Mouse (Mus musculus) heart, postnatal 0 days (tissue): ENCODE measurements around the gene Ap1s3. TPM values are rescaled to one million over a fixed set of nuclear protein-coding genes. Genes with fewer than 3 reads are reported as not detected.

Source experiments
- ATAC-seq: fragments of 200-750 bp; cut with Nextera tagmentation; 2 replicates; pipeline ENCODE4 v1.8.0; 2017; ENCODE audit warnings: low read depth, moderate number of reproducible peaks, moderate library complexity; ENCODE audit not compliant: insufficient read depth
- DNase-seq: peaks from one replicate; pipeline ENCODE4 v3.0.0-alpha.2; 2016; ENCODE audit warnings: low spot score
- H3K27ac ChIP-seq: fragments of 300-500 bp; sonication (generic); 2 replicates; pipeline ENCODE4 v1.5.1; 2014; ENCODE audit warnings: low read depth, mild to moderate bottlenecking
- H3K27me3 ChIP-seq: fragments of 300-500 bp; sonication (generic); 2 replicates; pipeline ENCODE4 v1.6.1; 2014; ENCODE audit warnings: low read length, mixed read lengths; ENCODE audit not compliant: control insufficient read depth, insufficient read depth
- H3K36me3 ChIP-seq: fragments of 300-500 bp; sonication (generic); replicated peaks from 2 replicates; pipeline ENCODE4 v1.6.1; 2014; ENCODE audit warnings: low read length, mixed read lengths; ENCODE audit not compliant: control insufficient read depth, insufficient read depth
- H3K4me1 ChIP-seq: fragments of 300-500 bp; sonication (generic); 2 replicates; pipeline ENCODE4 v1.6.1; 2014; ENCODE audit warnings: antibody characterized with exemption; ENCODE audit not compliant: control insufficient read depth, insufficient read depth
- H3K4me2 ChIP-seq: fragments of 300-500 bp; sonication (generic); 2 replicates; pipeline ENCODE4 v1.6.1; 2014; ENCODE audit warnings: low read depth, mild to moderate bottlenecking, low read length, moderate library complexity
- H3K4me3 ChIP-seq: fragments of 300-500 bp; sonication (generic); 2 replicates; pipeline ENCODE4 v1.5.1; 2014; ENCODE audit warnings: low read depth, low read length
- H3K9ac ChIP-seq: fragments of 300-500 bp; sonication (generic); replicated peaks from 2 replicates; pipeline ENCODE4 v1.6.1; 2014; ENCODE audit warnings: low read depth, low read length, mixed read lengths
- H3K9me3 ChIP-seq: fragments of 300-500 bp; sonication (generic); replicated peaks from 2 replicates; pipeline ENCODE4 v1.6.1; 2016; ENCODE audit warnings: low read length; ENCODE audit not compliant: control insufficient read depth
- CTCF ChIP-seq: IDR thresholded peaks from 2 replicates; pipeline ENCODE4 v1.5.1; 2016; ENCODE audit warnings: antibody characterized with exemption, control low read depth, low read depth
- EP300 ChIP-seq: IDR thresholded peaks from 2 replicates; pipeline ENCODE4 v1.6.1; 2016; ENCODE audit warnings: antibody characterized with exemption, low read depth
- WGBS: fragments of 180-500 bp; shearing (Covaris S2); extraction: QIAGEN DNeasy Blood & Tissue Kit; methylation state at CpG from one replicate; pipeline ENCODE4 v1.1.7; 2014; 5-methylcytosine and 5-hydroxymethylcytosine counted together
- polyA plus RNA-seq: library from polyadenylated mRNA; unstranded; fragments of >200 nt; fragmentation: Nextera tagmentation; extraction: Ambion mirVana; gene quantifications from 2 replicates; pipeline ENCODE4 v1.2.1, GENCODE M21; 2015
- total RNA-seq: library from RNA; depleted of rRNA; stranded (reverse); fragments of >200 nt; gene quantifications from 2 replicates; pipeline ENCODE4 v1.2.3, GENCODE M21; 2014; ENCODE audit warnings: low replicate concordance

The Ap1s3 gene
- total and polyA plus RNA-seq, 2 experiments from 2014 or later, result 0.94 TPM; not detected in 1

DNA sequence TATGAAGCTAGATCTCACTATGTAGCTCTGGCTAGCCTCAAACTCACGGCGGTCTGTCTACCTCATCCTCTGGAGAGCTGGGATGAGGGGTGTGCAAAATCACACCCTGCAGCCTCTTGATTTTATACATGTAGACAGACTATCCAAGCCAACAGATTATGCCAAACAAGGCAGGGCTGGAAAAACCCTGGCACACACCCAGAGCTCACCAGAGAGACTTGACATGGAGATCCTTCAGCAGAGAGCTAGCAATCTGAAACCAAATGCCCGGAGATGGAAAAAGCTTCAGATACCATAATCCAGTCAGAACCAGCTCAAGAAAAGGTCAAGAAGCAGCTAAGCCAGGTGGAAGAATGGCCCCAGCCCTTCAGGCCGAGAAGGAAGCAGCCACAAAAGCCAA, 6.9 kb downstream of the Ap1s3 start:
- TF ChIP-seq EP300 (no peak), CTCF (no peak)
- Histone ChIP-seq H3K27ac (no peak overlapping the region), H3K36me3 (no peaks in the 10 kb centered on the region), H3K27me3 (no peaks in the 10 kb centered on the region), H3K9me3 (no peaks in the 10 kb centered on the region), H3K4me3 (no peak overlapping the region), H3K9ac (no peak overlapping the region), H3K4me1 (peaks cover 7% of the 10 kb centered on the region; the same call in 1 of the 2 replicates), H3K4me2 (no peak overlapping the region)
- no peak for DNase-seq
- 61% methylated on average over 4 of the region's 4 CpGs for WGBS
- no peak for ATAC-seq

DNA sequence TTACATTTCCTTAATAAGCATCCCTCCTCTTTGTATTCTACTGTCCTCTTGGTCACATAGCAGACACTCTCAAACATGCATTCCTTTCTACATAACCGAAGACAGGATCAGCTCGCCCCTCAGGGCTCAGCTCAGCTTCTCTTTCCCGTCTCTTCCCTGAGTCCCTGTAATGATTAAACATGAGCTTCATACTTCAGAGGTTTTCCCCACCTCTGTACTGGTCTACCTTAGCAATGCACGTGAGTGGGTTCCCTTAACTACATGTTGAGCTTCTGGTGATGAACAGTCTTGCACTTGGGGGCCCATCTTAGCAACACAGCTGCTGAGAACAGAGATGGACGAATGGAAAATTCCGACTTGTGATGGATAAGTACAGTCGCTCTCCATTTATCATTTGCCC, 12.2 kb downstream of the Ap1s3 start:
- Histone ChIP-seq H3K9me3 (no peaks in the 10 kb centered on the region), H3K4me2 (no peak overlapping the region), H3K36me3 (no peaks in the 10 kb centered on the region), H3K27me3 (no peaks in the 10 kb centered on the region), H3K9ac (no peak overlapping the region), H3K4me3 (no peak overlapping the region), H3K27ac (no peak overlapping the region), H3K4me1 (no peaks in the 10 kb centered on the region)
- TF ChIP-seq CTCF (no peak), EP300 (no peak)
- no peak for DNase-seq
- WGBS, result 65% methylated on average over 7 of the region's 7 CpGs
- no peak for ATAC-seq

DNA sequence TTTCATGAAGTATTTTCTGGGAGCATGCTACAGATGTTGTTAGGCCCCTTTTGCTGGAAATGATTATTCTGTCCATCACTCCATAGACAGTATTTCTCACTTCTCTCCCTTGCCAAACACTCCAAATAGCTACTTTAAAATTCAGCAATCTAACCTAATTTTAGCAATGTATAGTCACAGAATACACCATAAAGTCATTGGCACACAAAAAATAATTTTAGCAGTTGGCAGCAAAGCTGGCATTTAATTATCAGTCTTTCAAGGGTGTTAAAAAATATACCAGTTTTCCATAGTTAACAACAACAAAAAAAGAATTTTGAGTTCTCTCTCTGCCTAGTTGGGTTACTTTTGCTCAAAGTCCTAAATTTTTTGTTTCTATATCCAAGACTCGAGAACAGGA, 14.4 kb downstream of the Ap1s3 start:
- no peaks in the 10 kb centered on the region for H3K36me3 ChIP-seq
- no peaks in the 10 kb centered on the region for H3K9me3 ChIP-seq
- DNase-seq (no peak), ATAC-seq (no peak)
- no peak overlapping the region for H3K4me2 ChIP-seq
- no peak overlapping the region for H3K9ac ChIP-seq
- no peak for TF ChIP-seq CTCF
- TF ChIP-seq EP300, result no peak
- H3K4me1 ChIP-seq, result no peaks in the 10 kb centered on the region
- no peak overlapping the region for H3K27ac ChIP-seq
- WGBS, result 56% methylated on average over 1 of the region's 1 CpGs
- H3K4me3 ChIP-seq, result no peak overlapping the region
- H3K27me3 ChIP-seq, result no peaks in the 10 kb centered on the region

DNA sequence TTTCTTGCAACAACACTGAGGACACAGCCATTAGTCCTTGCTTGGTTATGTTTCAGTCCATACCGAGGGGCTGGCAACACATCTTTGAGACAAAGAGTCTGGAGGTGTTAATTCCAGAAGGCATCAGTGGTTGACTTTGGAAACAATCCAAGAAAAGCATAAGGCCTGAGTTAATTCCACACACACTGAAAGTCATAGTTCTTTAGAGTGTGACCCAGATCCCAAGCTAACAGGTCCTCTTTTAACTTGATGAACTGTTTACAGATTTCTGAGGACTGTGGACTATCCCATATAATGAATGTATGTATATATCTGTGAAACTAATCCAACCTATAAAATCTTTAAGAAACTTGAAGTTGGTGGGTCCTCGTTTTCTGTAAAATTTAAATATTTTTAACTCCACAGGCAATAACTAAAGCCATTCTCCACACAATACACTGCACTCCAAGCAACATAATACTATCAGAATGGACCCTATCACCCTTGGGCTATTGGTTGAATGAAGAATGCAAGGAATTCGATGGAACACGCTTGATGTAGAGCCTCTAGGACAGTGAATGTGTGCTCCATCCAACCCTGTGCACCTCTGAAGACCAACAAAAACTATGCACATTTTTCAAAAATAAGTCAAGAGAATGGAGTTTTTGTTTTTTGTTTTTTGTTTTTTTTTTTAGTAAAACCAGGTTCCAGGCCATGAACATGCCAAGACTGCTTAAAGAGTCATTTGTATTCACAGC, 15.8 kb downstream of the Ap1s3 start:
- H3K36me3 ChIP-seq, result no peaks in the 10 kb centered on the region
- H3K9ac ChIP-seq, result no peak overlapping the region
- H3K27ac ChIP-seq, result no peak overlapping the region
- TF ChIP-seq CTCF (no peak), EP300 (no peak)
- no peaks in the 10 kb centered on the region for H3K4me1 ChIP-seq
- no peaks in the 10 kb centered on the region for H3K9me3 ChIP-seq
- DNase-seq, result no peak
- no peak overlapping the region for H3K4me2 ChIP-seq
- no peak overlapping the region for H3K4me3 ChIP-seq
- 49% methylated on average over 4 of the region's 4 CpGs for WGBS
- H3K27me3 ChIP-seq, result no peaks in the 10 kb centered on the region
- no peak for ATAC-seq

DNA sequence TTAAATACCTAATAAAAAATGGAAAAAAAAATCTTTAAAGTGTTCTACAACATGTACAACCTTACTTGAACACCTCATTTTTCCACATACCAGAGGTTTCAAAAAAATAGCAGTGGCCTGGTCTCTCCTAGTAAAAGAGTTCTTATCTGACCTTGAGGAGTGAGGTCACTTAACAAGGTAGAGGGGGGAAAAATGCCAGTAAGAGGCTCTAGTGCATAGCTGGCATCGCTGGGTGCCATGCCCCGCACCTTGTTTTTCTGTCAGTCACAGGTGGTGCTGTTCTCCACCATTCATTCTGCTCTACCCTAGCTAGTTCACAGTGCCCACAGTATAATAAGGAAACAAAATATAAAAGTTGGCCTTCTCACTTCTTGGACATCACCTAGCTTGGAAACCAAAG, 16.8 kb downstream of the Ap1s3 start:
- H3K27ac ChIP-seq, result no peak overlapping the region
- TF ChIP-seq CTCF (no peak), EP300 (no peak)
- no peaks in the 10 kb centered on the region for H3K4me1 ChIP-seq
- H3K9ac ChIP-seq, result no peak overlapping the region
- no peak overlapping the region for H3K4me2 ChIP-seq
- no peaks in the 10 kb centered on the region for H3K36me3 ChIP-seq
- H3K4me3 ChIP-seq, result no peak overlapping the region
- H3K27me3 ChIP-seq, result no peaks in the 10 kb centered on the region
- no peak for DNase-seq
- WGBS, result 91% methylated on average over 2 of the region's 2 CpGs
- H3K9me3 ChIP-seq, result no peaks in the 10 kb centered on the region
- no peak for ATAC-seq
